Comparison of ENCODE assay signal across 10 mouse cellular contexts in genomic region chr12:85475920-85476828, GRCm38 (mm10). TPM values are rescaled to one million over a fixed set of nuclear protein-coding genes. Genes with fewer than 3 reads are reported as not detected.
DNase-seq lines count a peak whose midpoint lies in the region; ATAC-seq and TF ChIP-seq lines count a peak whose summit lies in the region.
"Had no signal": no experiment of that assay in that cellular context is flagged by ENCODE, and none has a peak within 500 bp of the region (broad histone marks: within the 10 kb centered on the region; RNA-seq: fewer than 3 reads in every experiment).

No protein-coding gene starts in this region.

- H3K4me2 ChIP-seq in hindbrain, postnatal 0 days (ENCODE audit: low read depth, low read length): peak overlapping the region; percentile 91
- peak overlapping the region; percentile 99 for H3K4me2 ChIP-seq in neural tube, embryonic 13.5 days

- no peaks in the 10 kb centered on the region for H3K36me3 ChIP-seq in hindbrain, postnatal 0 days (ENCODE audit: insufficient read depth, low read length)
- H3K36me3 ChIP-seq in neural tube, embryonic 13.5 days: no peaks in the 10 kb centered on the region

- no peaks in the 10 kb centered on the region for H3K9me3 ChIP-seq in hindbrain, postnatal 0 days (ENCODE audit: low read length)
- no peaks in the 10 kb centered on the region for H3K9me3 ChIP-seq in neural tube, embryonic 13.5 days

- peak; percentile 21 to 57 for DNase-seq in adrenal gland, adult (ENCODE audit: inconsistent age in 2 of 2, low spot score in 1 of 2)
- no peak for DNase-seq in adrenal gland, postnatal 4 days (ENCODE audit: low spot score in 2 of 2)
- DNase-seq in lung, adult 2 months: no peak
- DNase-seq in lung, postnatal 36 days: no peak
- DNase-seq in hindbrain, postnatal 0 days (ENCODE audit: low spot score): no peak
- no peak for DNase-seq in urinary bladder, postnatal 14 days (ENCODE audit: low spot score)
- no peak for DNase-seq in frontal cortex, postnatal 25 days (ENCODE audit: low spot score in 2 of 2)
- DNase-seq: heart, adult 11 months had no signal

- H3K27ac ChIP-seq in hindbrain, postnatal 0 days: no peak overlapping the region
- no peak overlapping the region for H3K27ac ChIP-seq in neural tube, embryonic 13.5 days (replicated peaks)
- H3K27ac ChIP-seq: macrophage had no signal

- WGBS in lung, adult 2 months: 74% methylated on average over 23 of the region's 23 CpGs
- 38% methylated on average over 23 of the region's 23 CpGs for WGBS in hindbrain, postnatal 0 days
- 34% methylated on average over 23 of the region's 23 CpGs for WGBS in neural tube, embryonic 13.5 days

- H3K27me3 ChIP-seq in hindbrain, postnatal 0 days (ENCODE audit: insufficient read depth, low read length): peaks cover 11% of the 10 kb centered on the region
- peaks cover 34% of the 10 kb centered on the region for H3K27me3 ChIP-seq in neural tube, embryonic 13.5 days

- no peak for TF ChIP-seq POLR2A in lung, adult 2 months (IDR thresholded peaks at IDR 0.05; ENCODE audit: borderline replicate concordance, extremely low read depth, low read depth, low read length)

- no peak overlapping the region for H3K9ac ChIP-seq in hindbrain, postnatal 0 days (replicated peaks; ENCODE audit: low read length)
- H3K9ac ChIP-seq in neural tube, embryonic 13.5 days: peak overlapping the region; percentile 22; the same call in 1 of the 2 replicates

- peak overlapping the region; percentile 4 for H3K4me3 ChIP-seq in lung, adult 2 months (replicated peaks; ENCODE audit: extremely low read depth, low read depth, low read length)
- H3K4me3 ChIP-seq in hindbrain, postnatal 0 days (ENCODE audit: low read length): peak overlapping the region; percentile 55
- H3K4me3 ChIP-seq in neural tube, embryonic 13.5 days: no peak overlapping the region

- no peak for TF ChIP-seq CTCF in lung, adult 2 months (IDR thresholded peaks at IDR 0.05; ENCODE audit: insufficient read depth, low read length)
- no peak for TF ChIP-seq CTCF in hindbrain, postnatal 0 days (IDR thresholded peaks at IDR 0.05; ENCODE audit: low read depth)

- peaks cover 3% of the 10 kb centered on the region; the same call in 1 of the 2 replicates for H3K4me1 ChIP-seq in lung, adult 2 months (ENCODE audit: control insufficient read depth, insufficient read depth, low read length)
- peaks cover 14% of the 10 kb centered on the region for H3K4me1 ChIP-seq in hindbrain, postnatal 0 days (ENCODE audit: insufficient read depth, low read length)
- peaks cover 45% of the 10 kb centered on the region for H3K4me1 ChIP-seq in neural tube, embryonic 13.5 days (replicated peaks)

- no peak for ATAC-seq in hindbrain, postnatal 0 days
- no peak for ATAC-seq in neural tube, embryonic 13.5 days (ENCODE audit: low read depth)

RNA-seq across cellular contexts. Expression of gene Fos, which starts 2.5 kb away (rescaled TPM):
- total RNA-seq in adrenal gland, postnatal 4 days (2021): 1 to 10 TPM; 6.5 to 8.3 TPM
- 37.8 and 55.0 TPM in 2 replicates for polyA plus RNA-seq in lung, adult 2 months (2012; rRNA removed)
- total RNA-seq in hindbrain, postnatal 0 days (2014; rRNA removed): 20.7 and 23.4 TPM in 2 replicates
- polyA plus RNA-seq in hindbrain, postnatal 0 days (2015; fragmentation: Nextera tagmentation; extraction: Ambion mirVana): 12.1 and 13.5 TPM in 2 replicates
- polyA plus RNA-seq in neural tube, embryonic 13.5 days (2015; fragmentation: Nextera tagmentation; extraction: Ambion mirVana): 1.9 and 2.8 TPM in 2 replicates

Comparison
In these comparisons a context has a peak if more than half of its experiments do, and no peak if none do; other contexts are left out.
1. DNase-seq: peak in adrenal gland, adult (2 of 2); none in adrenal gland, postnatal 4 days (0 of 2), lung, adult 2 months (single experiment), lung, postnatal 36 days (single experiment), hindbrain, postnatal 0 days (single experiment), urinary bladder, postnatal 14 days (single experiment) and frontal cortex, postnatal 25 days (0 of 2).